Comparison of ENCODE assay signal across 7 mouse cellular contexts in the genomic region with DNA sequence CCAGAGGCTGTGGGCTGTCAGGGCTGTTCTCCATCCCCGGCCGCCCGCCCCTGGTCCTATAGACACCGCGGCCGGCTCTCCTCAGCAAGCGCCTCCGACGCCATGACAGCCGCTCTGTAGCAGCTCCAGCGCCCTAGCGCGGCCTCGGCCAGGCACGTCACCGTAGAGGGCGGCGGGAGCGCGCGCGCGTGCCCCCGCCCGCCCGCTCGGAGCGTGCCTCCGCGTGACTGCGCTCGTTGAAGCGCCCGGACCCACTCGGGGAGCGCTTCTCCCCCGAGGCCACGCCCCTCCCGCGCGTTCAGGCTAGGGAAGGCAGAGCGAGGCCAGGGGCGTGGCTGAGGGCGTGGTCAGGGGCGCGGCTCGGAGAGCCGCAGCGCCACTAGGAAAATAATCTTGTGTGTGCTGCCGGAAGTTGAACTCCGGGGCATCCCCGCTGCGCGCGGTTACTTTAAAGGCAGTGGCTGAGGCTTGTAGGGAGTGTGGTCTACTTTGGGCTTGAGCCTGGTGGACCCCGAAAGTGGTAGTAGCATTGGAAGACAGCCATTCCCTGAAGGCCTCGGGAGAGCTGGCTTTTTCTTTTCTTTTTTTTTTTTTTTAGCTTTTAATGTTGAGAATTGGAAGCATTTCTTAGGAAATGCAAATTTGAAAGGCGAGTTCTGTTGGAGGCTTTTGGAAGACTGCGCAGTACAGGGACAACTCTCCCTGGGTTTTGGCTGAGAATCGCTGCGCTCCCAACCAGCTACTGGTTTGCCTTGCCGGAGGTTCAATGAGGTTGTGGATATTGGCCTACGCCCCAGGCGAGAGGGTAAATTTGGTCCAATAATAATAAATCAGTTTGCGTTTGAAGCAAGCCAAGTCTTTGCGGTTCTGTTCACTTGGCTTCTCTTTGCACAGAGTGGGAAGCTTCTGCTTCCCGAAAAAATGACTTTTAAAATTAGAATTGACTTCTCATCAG. TPM values are rescaled to one million over a fixed set of nuclear protein-coding genes. Genes with fewer than 3 reads are reported as not detected.
DNase-seq lines count a peak whose midpoint lies in the region; ATAC-seq and TF ChIP-seq lines count a peak whose summit lies in the region.

A gene (minus strand): TSS at position 162 of the 955 bp plus-strand sequence.

- H3K4me1 ChIP-seq in embryonic facial prominence, embryonic 12.5 days: 0 out of 2 replicates have a peak, but pooled peaks cover 4% of the 10 kb centered on the region
- peaks cover 15% of the 10 kb centered on the region for H3K4me1 ChIP-seq in kidney, adult 2 months (ENCODE audit: control insufficient read depth, insufficient read depth, low read length)
- H3K4me1 ChIP-seq in limb, embryonic 12.5 days (replicated peaks): peaks cover 7% of the 10 kb centered on the region
- H3K4me1 ChIP-seq in midbrain, embryonic 15.5 days: peaks cover 32% of the 10 kb centered on the region
- H3K4me1 ChIP-seq in spleen, adult 2 months (ENCODE audit: control insufficient read depth, insufficient read depth, insufficient read length): peaks cover 9% of the 10 kb centered on the region

- peak; percentile 71 for TF ChIP-seq POLR2A in kidney, adult 2 months (IDR thresholded peaks at IDR 0.05; ENCODE audit: low read depth, low read length)
- TF ChIP-seq POLR2A in spleen, adult 2 months (IDR thresholded peaks at IDR 0.05; ENCODE audit: low read depth, low read length): peak; percentile 84

- no peak for TF ChIP-seq CTCF in kidney, adult 2 months (conservative IDR thresholded peaks at IDR 0.05; ENCODE audit: insufficient read depth, insufficient read length, low read depth, low read length)
- no peak for TF ChIP-seq CTCF in spleen, adult 2 months (IDR thresholded peaks at IDR 0.05; ENCODE audit: extremely low read depth, insufficient read depth, insufficient read length, insufficient replicate concordance)

- H3K36me3 ChIP-seq in embryonic facial prominence, embryonic 12.5 days: no peaks in the 10 kb centered on the region
- H3K36me3 ChIP-seq in kidney, adult 2 months (ENCODE audit: control insufficient read depth, insufficient read depth, low read length): no peaks in the 10 kb centered on the region
- H3K36me3 ChIP-seq in limb, embryonic 12.5 days: no peaks in the 10 kb centered on the region
- H3K36me3 ChIP-seq in midbrain, embryonic 15.5 days (replicated peaks): no peaks in the 10 kb centered on the region
- H3K36me3 ChIP-seq in spleen, adult 2 months (ENCODE audit: control insufficient read depth, insufficient read depth, low read length): no peaks in the 10 kb centered on the region

- DNase-seq in adrenal gland, postnatal 25 days: peak; percentile 100
- peak; percentile 98 for DNase-seq in heart, adult 18-20 months
- peak; percentile 99 for DNase-seq in kidney, adult 2 months
- peak; percentile 98 to 100 for DNase-seq in spleen, adult 2 months (ENCODE audit: low read depth in 1 of 2, low spot score in 2 of 2)

- no peaks in the 10 kb centered on the region for H3K9me3 ChIP-seq in embryonic facial prominence, embryonic 12.5 days
- no peaks in the 10 kb centered on the region for H3K9me3 ChIP-seq in limb, embryonic 12.5 days
- no peaks in the 10 kb centered on the region for H3K9me3 ChIP-seq in midbrain, embryonic 15.5 days

- peak within 1 kb of the TSS; percentile 77 for H3K9ac ChIP-seq in embryonic facial prominence, embryonic 12.5 days
- H3K9ac ChIP-seq in limb, embryonic 12.5 days (replicated peaks): peak within 1 kb of the TSS; percentile 78
- peak within 1 kb of the TSS; percentile 82 for H3K9ac ChIP-seq in midbrain, embryonic 15.5 days

- ATAC-seq in embryonic facial prominence, embryonic 12.5 days (ENCODE audit: insufficient number of reproducible peaks, insufficient read depth, low FRiP score, low TSS enrichment): peak; percentile 96
- ATAC-seq in limb, embryonic 12.5 days (ENCODE audit: insufficient number of reproducible peaks, insufficient read depth, low FRiP score, low TSS enrichment, low read depth): peak; percentile 97
- peak; percentile 97 for ATAC-seq in midbrain, embryonic 15.5 days (replicated peaks)

- H3K27me3 ChIP-seq in embryonic facial prominence, embryonic 12.5 days: no peaks in the 10 kb centered on the region
- H3K27me3 ChIP-seq in kidney, adult 2 months (replicated peaks; ENCODE audit: control insufficient read depth, insufficient read depth, low read length): no peaks in the 10 kb centered on the region
- peaks cover 4% of the 10 kb centered on the region; the same call in 1 of the 2 replicates for H3K27me3 ChIP-seq in limb, embryonic 12.5 days
- H3K27me3 ChIP-seq in midbrain, embryonic 15.5 days (replicated peaks): no peaks in the 10 kb centered on the region
- H3K27me3 ChIP-seq in spleen, adult 2 months (ENCODE audit: control insufficient read depth, insufficient read depth, low read length): no peaks in the 10 kb centered on the region

- WGBS in embryonic facial prominence, embryonic 12.5 days: 2% methylated on average over 67 of the region's 67 CpGs
- under 1% methylated on average over 67 of the region's 67 CpGs for WGBS in kidney, adult 2 months
- 2% methylated on average over 67 of the region's 67 CpGs for WGBS in limb, embryonic 12.5 days
- WGBS in midbrain, embryonic 15.5 days: 2% methylated on average over 67 of the region's 67 CpGs
- 3% methylated on average over 67 of the region's 67 CpGs for WGBS in spleen, adult 2 months

- H3K4me3 ChIP-seq in embryonic facial prominence, embryonic 12.5 days: peak within 1 kb of the TSS; percentile 86
- peak within 1 kb of the TSS; percentile 79 for H3K4me3 ChIP-seq in kidney, adult 2 months (ENCODE audit: insufficient read depth, low read depth, low read length)
- H3K4me3 ChIP-seq in limb, embryonic 12.5 days (replicated peaks): peak within 1 kb of the TSS; percentile 82
- H3K4me3 ChIP-seq in midbrain, embryonic 15.5 days: peak within 1 kb of the TSS; percentile 78
- peak within 1 kb of the TSS; percentile 97 for H3K4me3 ChIP-seq in spleen, adult 2 months (ENCODE audit: extremely low read depth, insufficient read depth, insufficient read length)

- peak within 1 kb of the TSS; percentile 92 for H3K27ac ChIP-seq in embryonic facial prominence, embryonic 12.5 days
- peak within 1 kb of the TSS; percentile 87 for H3K27ac ChIP-seq in kidney, adult 2 months (ENCODE audit: insufficient read depth, low read depth, low read length)
- peak within 1 kb of the TSS; percentile 78 for H3K27ac ChIP-seq in limb, embryonic 12.5 days
- peak within 1 kb of the TSS; percentile 98 for H3K27ac ChIP-seq in midbrain, embryonic 15.5 days
- H3K27ac ChIP-seq in spleen, adult 2 months (ENCODE audit: insufficient read depth, low read length): peak within 1 kb of the TSS; percentile 90

- peak within 1 kb of the TSS; percentile 95 for H3K4me2 ChIP-seq in embryonic facial prominence, embryonic 12.5 days (replicated peaks)
- peak within 1 kb of the TSS; percentile 93 for H3K4me2 ChIP-seq in limb, embryonic 12.5 days
- peak within 1 kb of the TSS; percentile 66 for H3K4me2 ChIP-seq in midbrain, embryonic 15.5 days

RNA-seq across cellular contexts. Expression of the gene that starts here (rescaled TPM):
- total RNA-seq in adrenal gland, postnatal 25 days (2021): 14.3 and 17.3 TPM in 2 replicates
- 14.9 and 16.0 TPM in 2 replicates for polyA plus RNA-seq in embryonic facial prominence, embryonic 12.5 days (2016; fragmentation: Nextera tagmentation; extraction: Ambion mirVana)
- 10 to 100 TPM; 35.7 to 37.9 TPM for total RNA-seq in heart, adult 18-20 months (2021)
- 10.0 and 10.8 TPM in 2 replicates for polyA plus RNA-seq in kidney, adult 2 months (2012; rRNA removed)
- polyA plus RNA-seq in limb, embryonic 12.5 days (2016; fragmentation: Nextera tagmentation; extraction: Ambion mirVana): 7.6 and 8.0 TPM in 2 replicates
- 23.7 and 29.0 TPM in 2 replicates for polyA plus RNA-seq in midbrain, embryonic 15.5 days (2015; fragmentation: Nextera tagmentation; extraction: Ambion mirVana)
- 8.5 and 22.1 TPM in 2 replicates for polyA plus RNA-seq in spleen, adult 2 months (2012; rRNA removed)

Comparison
In these comparisons a context has a peak if more than half of its experiments do, and no peak if none do; other contexts are left out.
1. Peak in every context shown above with its lines: DNase-seq, ATAC-seq, H3K4me3 ChIP-seq and H3K27ac ChIP-seq.